Comparison of ENCODE assay signal across 8 mouse cellular contexts in the genomic region with DNA sequence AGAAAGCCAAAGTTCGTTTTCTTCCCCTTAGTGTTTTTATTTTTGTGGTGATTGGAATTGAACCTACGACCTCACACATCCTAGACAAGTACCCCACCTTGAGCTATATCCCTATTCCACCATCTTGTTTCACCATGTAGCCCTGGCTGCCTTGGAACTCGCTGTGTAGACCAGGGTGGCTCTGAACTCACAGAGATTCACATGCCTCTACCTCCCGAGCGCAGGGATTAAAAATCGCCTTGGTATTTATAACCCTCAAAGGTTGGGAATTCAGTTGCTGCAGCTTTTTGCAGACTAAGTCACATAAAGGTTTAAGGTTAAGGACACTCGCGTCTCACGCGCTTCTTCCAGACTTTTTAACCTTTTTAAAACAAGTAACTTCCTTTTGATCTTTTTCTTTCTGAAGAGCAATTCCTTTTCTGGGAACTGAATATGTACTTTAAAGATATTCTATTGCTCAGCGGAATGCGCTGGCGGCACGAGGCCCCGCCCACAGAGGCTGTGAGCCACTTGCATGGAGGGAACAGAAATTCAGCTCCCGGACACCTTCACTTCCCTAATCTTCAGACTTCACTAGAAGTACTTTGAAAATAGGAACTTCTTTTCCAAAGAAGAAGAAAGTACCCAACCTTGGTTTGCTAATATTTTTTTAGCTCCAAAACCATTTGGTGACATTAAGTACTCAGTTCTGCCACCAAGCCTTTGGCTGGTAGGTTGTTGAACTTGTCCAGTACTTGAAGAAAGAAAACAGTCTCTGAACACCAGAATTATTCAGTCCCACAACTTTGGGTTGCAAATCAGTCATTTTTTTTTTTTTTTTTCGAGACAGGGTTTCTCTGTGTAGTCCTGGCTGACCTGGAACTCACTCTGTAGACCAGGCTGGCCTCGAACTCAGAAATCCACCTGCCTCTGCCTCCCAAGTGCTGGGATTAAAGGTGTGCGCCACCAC. TPM values are rescaled to one million over a fixed set of nuclear protein-coding genes. Genes with fewer than 3 reads are reported as not detected.
DNase-seq lines count a peak whose midpoint lies in the region; ATAC-seq lines count a peak whose summit lies in the region.

No protein-coding gene starts in this region.

- peak overlapping the region; percentile 82 for H3K4me2 ChIP-seq in heart, embryonic 12.5 days

- peak overlapping the region; percentile 65 for H3K27ac ChIP-seq in heart, embryonic 12.5 days (ENCODE audit: poor library complexity, severe bottlenecking)

- ATAC-seq in heart, embryonic 12.5 days (ENCODE audit: insufficient number of reproducible peaks, low FRiP score): peak; percentile 31; the same call in 1 of the 2 replicates

- DNase-seq in A20 (ENCODE audit: low read depth, low spot score) (peak; percentile 88), R1 (ENCODE audit: low read depth, low spot score) (peak; percentile 75)
- peak; percentile 23 for DNase-seq in embryo, embryonic 11.5 days (ENCODE audit: low read depth, low spot score)
- peak; percentile 66 for DNase-seq in kidney, postnatal 14 days
- peak; percentile 74 to 80 for DNase-seq in lung, postnatal 4 days
- DNase-seq in skeletal muscle tissue, adult 2 months (ENCODE audit: low read depth, low spot score): peak; percentile 52
- no peak for DNase-seq in urinary bladder, postnatal 10 days (ENCODE audit: low spot score)

- H3K4me3 ChIP-seq in heart, embryonic 12.5 days: peak overlapping the region; percentile 96

- peaks cover 17% of the 10 kb centered on the region for H3K4me1 ChIP-seq in heart, embryonic 12.5 days (replicated peaks)

- no peaks in the 10 kb centered on the region for H3K9me3 ChIP-seq in heart, embryonic 12.5 days (replicated peaks)

- no peaks in the 10 kb centered on the region for H3K36me3 ChIP-seq in heart, embryonic 12.5 days

- peak overlapping the region; percentile 55; the same call in 1 of the 2 replicates for H3K9ac ChIP-seq in heart, embryonic 12.5 days

- WGBS in heart, embryonic 12.5 days: 19% methylated on average over 19 of the region's 19 CpGs

- no peaks in the 10 kb centered on the region for H3K27me3 ChIP-seq in heart, embryonic 12.5 days (replicated peaks)

RNA-seq across cellular contexts. Expression of a gene that starts 0.9 kb away (rescaled TPM):
- polyA plus RNA-seq in heart, embryonic 12.5 days (2016; fragmentation: Nextera tagmentation; extraction: Ambion mirVana): 18.3 and 20.0 TPM in 2 replicates

RNA-seq across cellular contexts. Expression of a gene that starts 5.7 kb away (rescaled TPM):
- polyA plus RNA-seq in heart, embryonic 12.5 days (2016; fragmentation: Nextera tagmentation; extraction: Ambion mirVana): not detected in 2 replicates

RNA-seq across cellular contexts. Expression of a gene that starts 16.5 kb away (rescaled TPM):
- polyA plus RNA-seq in heart, embryonic 12.5 days (2016; fragmentation: Nextera tagmentation; extraction: Ambion mirVana): not detected in 2 replicates

RNA-seq across cellular contexts. Expression of a gene that starts 33.6 kb away (rescaled TPM):
- 6.9 and 7.7 TPM in 2 replicates for polyA plus RNA-seq in heart, embryonic 12.5 days (2016; fragmentation: Nextera tagmentation; extraction: Ambion mirVana)

RNA-seq across cellular contexts. Expression of a gene that starts 53.7 kb away (rescaled TPM):
- polyA plus RNA-seq in heart, embryonic 12.5 days (2016; fragmentation: Nextera tagmentation; extraction: Ambion mirVana): 4.3 and 4.6 TPM in 2 replicates
